Mouse (Mus musculus): ENCODE results near the gene Gpr35. TPM values are rescaled to one million over a fixed set of nuclear protein-coding genes. Genes with fewer than 3 reads are reported as not detected.

The Gpr35 gene
- polyA plus RNA-seq, 1 experiment from 2014 or later, result 4.8 TPM

DNA sequence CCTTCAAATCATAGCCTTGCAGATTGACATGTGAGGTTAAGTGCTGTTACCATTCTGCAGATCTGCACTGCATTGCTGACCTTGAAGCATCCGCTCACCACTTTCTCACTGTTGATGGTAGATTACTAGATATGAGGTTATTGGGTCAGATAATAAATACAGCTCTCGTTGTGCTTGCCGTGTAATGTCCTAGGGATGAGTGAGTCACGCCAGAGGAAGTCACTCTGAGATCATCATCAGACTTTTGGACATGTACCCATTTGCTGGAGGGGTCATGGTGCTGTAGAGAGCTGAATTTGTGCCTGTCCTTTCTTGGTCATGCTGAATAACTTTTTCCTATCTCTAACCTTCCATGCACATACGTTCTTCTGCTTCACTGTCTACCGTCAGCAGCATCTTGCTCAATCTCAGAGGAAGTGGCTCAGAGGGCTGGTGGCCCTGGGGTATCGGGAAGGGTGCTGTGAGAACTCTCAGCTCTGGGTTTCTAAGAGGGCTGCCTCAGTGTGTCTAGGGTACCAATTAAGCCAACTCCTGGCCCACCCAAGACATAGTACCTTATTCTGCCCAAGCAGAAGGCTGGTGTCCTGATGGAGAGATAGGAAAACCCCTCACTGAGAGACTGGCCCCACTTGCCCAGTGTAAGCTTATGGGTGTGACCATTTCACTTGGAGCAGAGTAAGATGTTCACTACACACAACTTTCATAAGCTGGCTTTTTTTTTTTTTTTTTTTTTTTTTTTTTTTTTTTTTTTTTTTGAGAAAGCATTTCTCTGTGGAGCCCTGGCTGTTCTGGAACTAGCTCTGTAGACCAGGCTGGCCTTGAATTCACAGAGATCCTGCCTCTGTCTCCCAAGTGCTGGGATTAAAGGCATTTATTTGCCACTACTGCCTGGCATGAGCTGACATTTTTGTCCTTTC is 21.5 kb downstream of the Gpr35 start:
- H3K4me3 ChIP-seq (ENCODE audit: low read depth, low read length), result no peak overlapping the region
- H3K27me3 ChIP-seq (replicated peaks; ENCODE audit: control insufficient read depth, insufficient read depth, low read length), result no peaks in the 10 kb centered on the region
- H3K27ac ChIP-seq (ENCODE audit: low read depth, low read length), result no peak overlapping the region
- ATAC-seq, result no peak
- H3K4me1 ChIP-seq (replicated peaks; ENCODE audit: control insufficient read depth, insufficient read depth, low read length), result no peaks in the 10 kb centered on the region
- no peak overlapping the region for H3K4me2 ChIP-seq (replicated peaks; ENCODE audit: low read depth)
- no peaks in the 10 kb centered on the region for H3K36me3 ChIP-seq (ENCODE audit: control insufficient read depth, insufficient read depth)
- H3K9me3 ChIP-seq (ENCODE audit: control insufficient read depth), result no peaks in the 10 kb centered on the region
- WGBS, result 73% methylated on average over 7 of the region's 7 CpGs
- TF ChIP-seq CTCF (IDR thresholded peaks at IDR 0.05; ENCODE audit: low read depth), result no peak
- H3K9ac ChIP-seq (ENCODE audit: low read depth, low read length), result no peak overlapping the region

DNA sequence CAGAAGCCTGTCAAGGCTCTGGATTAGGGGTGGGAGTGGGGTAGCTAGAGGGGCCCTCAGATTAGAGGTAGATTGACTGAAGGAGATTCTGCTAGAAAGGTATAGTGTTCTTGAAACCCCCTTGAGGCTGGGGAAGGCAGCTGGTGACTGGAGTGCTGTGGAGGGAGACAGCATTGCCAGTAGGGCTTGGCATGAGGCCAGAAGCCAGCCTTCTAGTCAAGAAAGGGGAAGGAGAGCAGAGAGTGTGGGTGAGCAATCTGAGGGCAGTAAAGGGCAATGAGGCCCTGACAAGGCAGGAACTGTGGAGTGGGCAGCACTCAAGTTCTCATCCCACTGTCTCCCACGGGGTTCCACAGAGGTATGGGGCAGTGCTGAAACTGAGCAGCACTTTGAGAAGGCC is 22.2 kb downstream of the Gpr35 start:
- Histone ChIP-seq H3K4me1 (replicated peaks; ENCODE audit: control insufficient read depth, insufficient read depth, low read length) (no peaks in the 10 kb centered on the region), H3K4me3 (ENCODE audit: low read depth, low read length) (no peak overlapping the region), H3K9me3 (ENCODE audit: control insufficient read depth) (no peaks in the 10 kb centered on the region), H3K27me3 (replicated peaks; ENCODE audit: control insufficient read depth, insufficient read depth, low read length) (no peaks in the 10 kb centered on the region), H3K4me2 (replicated peaks; ENCODE audit: low read depth) (no peak overlapping the region), H3K27ac (ENCODE audit: low read depth, low read length) (no peak overlapping the region), H3K36me3 (ENCODE audit: control insufficient read depth, insufficient read depth) (no peaks in the 10 kb centered on the region), H3K9ac (ENCODE audit: low read depth, low read length) (no peak overlapping the region)
- WGBS, result 67% methylated on average over 1 of the region's 1 CpGs
- peak; percentile 25; the same call in 1 of the 2 replicates for ATAC-seq
- TF ChIP-seq CTCF (IDR thresholded peaks at IDR 0.05; ENCODE audit: low read depth), result no peak

DNA sequence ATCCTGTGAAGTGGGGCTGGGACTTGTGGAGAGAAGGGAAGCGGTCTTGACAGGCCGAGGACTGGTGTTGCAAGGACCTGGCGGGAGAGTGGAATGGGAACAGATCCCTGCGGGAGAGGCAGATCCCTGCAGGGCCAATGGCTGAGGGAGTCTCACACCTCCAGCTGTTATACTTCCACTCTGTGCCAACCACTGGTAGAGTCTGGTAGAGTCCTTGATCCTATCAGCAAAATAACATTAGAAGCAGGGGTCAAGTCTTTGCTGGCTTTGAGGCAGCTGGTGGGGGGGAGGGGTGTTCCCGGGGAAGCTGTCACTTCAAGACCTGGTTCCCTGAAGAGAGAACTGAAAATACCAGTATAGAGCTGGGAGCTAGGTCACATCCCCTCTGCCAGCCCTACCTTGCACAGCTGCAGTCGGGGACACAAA is 25.5 kb downstream of the Gpr35 start:
- no peak overlapping the region for H3K4me3 ChIP-seq (ENCODE audit: low read depth, low read length)
- no peak for ATAC-seq
- no peaks in the 10 kb centered on the region for H3K36me3 ChIP-seq (ENCODE audit: control insufficient read depth, insufficient read depth)
- H3K9me3 ChIP-seq (ENCODE audit: control insufficient read depth), result no peaks in the 10 kb centered on the region
- 59% methylated on average over 6 of the region's 6 CpGs for WGBS
- no peaks in the 10 kb centered on the region for H3K4me1 ChIP-seq (replicated peaks; ENCODE audit: control insufficient read depth, insufficient read depth, low read length)
- no peak for TF ChIP-seq CTCF (IDR thresholded peaks at IDR 0.05; ENCODE audit: low read depth)
- no peak overlapping the region for H3K4me2 ChIP-seq (replicated peaks; ENCODE audit: low read depth)
- H3K27me3 ChIP-seq (replicated peaks; ENCODE audit: control insufficient read depth, insufficient read depth, low read length), result no peaks in the 10 kb centered on the region
- H3K27ac ChIP-seq (ENCODE audit: low read depth, low read length), result no peak overlapping the region
- H3K9ac ChIP-seq (ENCODE audit: low read depth, low read length), result no peak overlapping the region

DNA sequence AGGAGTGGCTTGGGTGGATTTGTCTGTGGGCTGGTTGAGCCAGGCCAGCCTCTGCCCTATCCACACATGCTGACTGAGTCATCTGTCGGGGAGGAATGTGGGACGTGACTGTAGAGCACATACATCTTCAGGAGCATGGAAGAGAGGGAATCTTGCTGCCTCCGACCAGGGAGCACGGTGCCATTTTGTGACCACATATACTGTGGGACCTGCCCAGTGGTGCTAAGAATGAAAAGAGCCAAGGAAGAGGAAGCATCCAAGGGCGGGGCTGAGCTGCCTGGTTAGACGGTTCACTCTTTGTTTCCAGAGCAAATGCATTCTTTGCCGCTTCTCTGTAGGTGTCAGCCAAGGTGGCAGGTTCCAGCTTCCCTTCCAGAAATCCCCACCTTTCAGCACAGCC is 28.0 kb downstream of the Gpr35 start:
- no peak for ATAC-seq
- WGBS, result 34% methylated on average over 7 of the region's 7 CpGs
- Histone ChIP-seq H3K4me1 (replicated peaks; ENCODE audit: control insufficient read depth, insufficient read depth, low read length) (no peaks in the 10 kb centered on the region), H3K27me3 (replicated peaks; ENCODE audit: control insufficient read depth, insufficient read depth, low read length) (no peaks in the 10 kb centered on the region), H3K4me2 (replicated peaks; ENCODE audit: low read depth) (no peak overlapping the region), H3K36me3 (ENCODE audit: control insufficient read depth, insufficient read depth) (no peaks in the 10 kb centered on the region; the same call in 1 of the 2 replicates), H3K9ac (ENCODE audit: low read depth, low read length) (no peak overlapping the region), H3K4me3 (ENCODE audit: low read depth, low read length) (no peak overlapping the region), H3K9me3 (ENCODE audit: control insufficient read depth) (no peaks in the 10 kb centered on the region), H3K27ac (ENCODE audit: low read depth, low read length) (no peak overlapping the region)
- TF ChIP-seq CTCF (IDR thresholded peaks at IDR 0.05; ENCODE audit: low read depth), result no peak

DNA sequence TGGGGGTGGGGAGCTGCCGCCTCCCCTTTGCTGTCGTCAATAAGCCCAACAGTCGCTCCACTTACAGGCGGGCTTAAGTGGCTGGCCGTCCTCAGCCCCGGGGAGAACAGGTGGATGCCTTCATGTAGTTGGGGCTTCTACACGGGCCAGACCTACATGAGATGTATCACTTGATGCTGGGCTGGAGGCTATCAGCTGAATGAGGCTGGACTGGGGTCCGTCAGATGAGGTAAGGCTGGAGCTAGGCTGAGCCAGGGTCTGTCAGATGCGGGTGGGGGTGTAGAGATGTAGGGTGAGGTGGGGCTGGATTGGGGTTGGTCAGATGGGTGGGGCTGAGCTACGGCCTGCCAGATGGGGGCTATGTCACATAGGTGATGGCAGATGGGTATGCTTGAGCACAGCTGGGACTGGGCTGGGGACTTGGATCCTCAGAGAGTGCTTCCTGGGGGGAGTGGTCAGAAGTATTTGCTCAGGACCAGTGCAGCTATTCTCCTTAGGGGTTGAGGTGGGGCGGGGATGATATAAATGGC is 28.5 kb downstream of the Gpr35 start:
- no peak overlapping the region for H3K4me2 ChIP-seq (replicated peaks; ENCODE audit: low read depth)
- H3K9me3 ChIP-seq (ENCODE audit: control insufficient read depth), result no peaks in the 10 kb centered on the region
- H3K4me1 ChIP-seq (replicated peaks; ENCODE audit: control insufficient read depth, insufficient read depth, low read length), result no peaks in the 10 kb centered on the region
- ATAC-seq, result no peak; the same call in 1 of the 2 replicates
- no peak overlapping the region for H3K27ac ChIP-seq (ENCODE audit: low read depth, low read length)
- H3K36me3 ChIP-seq (ENCODE audit: control insufficient read depth, insufficient read depth), result peaks cover 5% of the 10 kb centered on the region; the same call in 1 of the 2 replicates
- H3K4me3 ChIP-seq (ENCODE audit: low read depth, low read length), result no peak overlapping the region
- H3K27me3 ChIP-seq (replicated peaks; ENCODE audit: control insufficient read depth, insufficient read depth, low read length), result no peaks in the 10 kb centered on the region
- WGBS, result 33% methylated on average over 11 of the region's 11 CpGs
- no peak for TF ChIP-seq CTCF (IDR thresholded peaks at IDR 0.05; ENCODE audit: low read depth)
- no peak overlapping the region for H3K9ac ChIP-seq (ENCODE audit: low read depth, low read length)

DNA sequence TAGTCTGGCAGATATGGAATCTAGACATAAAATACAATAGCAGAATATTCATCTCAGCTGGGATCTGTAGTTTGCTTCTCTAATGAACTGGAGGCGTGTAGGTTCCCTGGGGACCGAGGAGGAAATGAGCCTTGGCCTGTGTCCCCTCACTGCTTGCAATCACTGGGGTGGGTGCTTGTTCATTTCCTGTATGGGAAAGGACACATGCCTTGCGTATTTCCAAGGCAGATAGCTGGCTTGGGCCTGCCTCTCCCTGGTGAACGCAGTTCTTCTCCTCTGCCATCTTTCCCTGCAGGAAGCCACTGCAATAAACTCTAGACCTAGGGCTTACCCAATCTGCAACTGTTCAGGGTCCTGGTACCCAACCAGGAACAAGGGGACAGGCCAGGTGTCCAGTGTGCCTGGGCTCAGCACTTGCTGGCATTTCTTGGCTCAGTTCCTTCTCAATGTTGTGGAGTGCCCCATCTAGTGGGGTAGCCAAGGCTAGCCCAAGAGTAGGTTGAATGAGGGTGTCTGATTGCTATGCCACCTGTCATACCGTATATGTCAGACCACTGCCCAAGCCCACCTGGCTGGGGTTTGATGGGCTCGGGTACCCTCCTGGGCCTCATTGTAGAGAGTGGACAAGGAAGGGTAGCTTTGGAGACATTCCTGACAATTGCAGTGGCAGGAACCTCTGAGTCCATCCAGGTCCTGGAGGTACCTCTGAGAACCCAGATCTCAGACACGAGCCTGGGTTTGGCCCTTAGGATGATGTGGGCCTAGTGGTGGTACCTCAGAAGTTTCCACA is 30.6 kb downstream of the Gpr35 start:
- Histone ChIP-seq H3K4me2 (replicated peaks; ENCODE audit: low read depth) (no peak overlapping the region), H3K4me3 (ENCODE audit: low read depth, low read length) (no peak overlapping the region), H3K9ac (ENCODE audit: low read depth, low read length) (no peak overlapping the region), H3K4me1 (replicated peaks; ENCODE audit: control insufficient read depth, insufficient read depth, low read length) (no peaks in the 10 kb centered on the region), H3K9me3 (ENCODE audit: control insufficient read depth) (no peaks in the 10 kb centered on the region), H3K36me3 (ENCODE audit: control insufficient read depth, insufficient read depth) (peaks cover 6% of the 10 kb centered on the region; the same call in 1 of the 2 replicates), H3K27ac (ENCODE audit: low read depth, low read length) (no peak overlapping the region), H3K27me3 (replicated peaks; ENCODE audit: control insufficient read depth, insufficient read depth, low read length) (no peaks in the 10 kb centered on the region)
- no peak for ATAC-seq
- TF ChIP-seq CTCF (IDR thresholded peaks at IDR 0.05; ENCODE audit: low read depth), result no peak
- 77% methylated on average over 7 of the region's 7 CpGs for WGBS
